Mouse (Mus musculus): ENCODE measurements around the gene Tnfrsf1b. TPM values are rescaled to one million over a fixed set of nuclear protein-coding genes. Genes with fewer than 3 reads are reported as not detected.

The Tnfrsf1b gene
- total and polyA plus RNA-seq, 3 experiments: 11.4 to 21.6 (median 14.9) TPM

DNA sequence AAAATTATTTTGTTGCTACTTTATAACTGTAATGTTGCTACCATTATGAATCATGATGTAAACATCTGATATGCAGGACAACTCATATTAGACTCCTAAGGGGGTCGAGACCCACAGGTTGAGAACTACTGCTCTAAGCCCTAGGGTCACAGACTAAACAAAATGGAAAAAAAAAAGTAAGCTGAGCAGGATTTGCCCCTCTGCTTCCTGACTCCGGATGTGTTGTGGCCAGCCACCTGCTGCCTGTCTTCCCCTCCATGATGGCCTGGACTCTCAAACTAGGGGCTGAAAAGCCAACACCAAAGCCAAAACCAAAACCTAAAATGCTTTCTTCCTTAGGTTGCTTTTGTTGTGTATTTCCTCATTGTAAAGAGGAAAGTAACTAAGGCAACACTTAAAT lies 35.6 kb downstream of the Tnfrsf1b start:
- no peak overlapping the region for H3K9ac ChIP-seq (ENCODE audit: insufficient read depth, low read depth)

GRCm38 (mm10) chr4:145210564-145210963 lies 36.1 kb downstream of the Tnfrsf1b start:
- DNase-seq (ENCODE audit: extremely low read depth): no peak
- H3K4me2 ChIP-seq (ENCODE audit: insufficient read depth, low read depth, poor library complexity, severe bottlenecking): no peak overlapping the region
- TF ChIP-seq POLR2A (IDR thresholded peaks at IDR 0.05; ENCODE audit: low read depth, low read length) (no peak), MAX (IDR thresholded peaks at IDR 0.05; ENCODE audit: low read length) (no peak), ZNF384 (IDR thresholded peaks at IDR 0.05; ENCODE audit: low read depth, low read length) (peak; percentile 20; the same call in 1 of the 2 replicates), MAZ (IDR thresholded peaks at IDR 0.05; ENCODE audit: low read depth, low read length) (no peak), MYC (IDR thresholded peaks at IDR 0.05; ENCODE audit: low read depth, low read length) (no peak), SMC3 (IDR thresholded peaks at IDR 0.05; ENCODE audit: low read depth, low read length) (no peak)
- in situ Hi-C loops (cut with MboI; ENCODE audit: low pct_ligation_motif_present, low pct_unique_long_range_greater_than_20kb, low sequenced_read_pairs): no loop called here
- no peaks in the 10 kb centered on the region for H3K79me2 ChIP-seq (replicated peaks; ENCODE audit: control insufficient read depth, extremely low read depth, insufficient read depth, poor library complexity, severe bottlenecking)
- H3K9ac ChIP-seq (ENCODE audit: insufficient read depth, low read depth): no peak overlapping the region
- H3K9me3 ChIP-seq (replicated peaks; ENCODE audit: low read length): no peaks in the 10 kb centered on the region
- no peaks in the 10 kb centered on the region for H3K27me3 ChIP-seq (replicated peaks)
- peaks cover 0 to 28% of the 10 kb centered on the region in 2 experiments; a peak in 3 of 4 replicates for H3K4me1 ChIP-seq (ENCODE audit: control insufficient read depth in 1 of 2, insufficient read depth in 2 of 2)
- dilution Hi-C loops (cut with MboI; ENCODE audit: extremely low pct_ligation_motif_present, extremely low pct_unique_long_range_greater_than_20kb, low sequenced_read_pairs): no loop called here
- H3K27ac ChIP-seq (ENCODE audit: insufficient read depth, low read depth): no peak overlapping the region
- no peak overlapping the region for H3K4me3 ChIP-seq (replicated peaks in 1 of 3; ENCODE audit: low read depth in 2 of 3, low read length in 2 of 3, poor library complexity in 1 of 3)
- H3K36me3 ChIP-seq (replicated peaks in 1 of 2; ENCODE audit: control insufficient read depth in 1 of 2, insufficient read depth in 1 of 2, low read length in 1 of 2): peaks cover 20 to 26% of the 10 kb centered on the region in 2 experiments

More for the DNA sequence above, 35.6 kb downstream of the Tnfrsf1b start:
- in situ Hi-C loops (cut with MboI; ENCODE audit: low pct_ligation_motif_present, low pct_unique_long_range_greater_than_20kb, low sequenced_read_pairs) (no loop called here), dilution Hi-C loops (cut with MboI; ENCODE audit: extremely low pct_ligation_motif_present, extremely low pct_unique_long_range_greater_than_20kb, low sequenced_read_pairs) (no loop called here)
- H3K79me2 ChIP-seq (replicated peaks; ENCODE audit: control insufficient read depth, extremely low read depth, insufficient read depth, poor library complexity, severe bottlenecking): no peaks in the 10 kb centered on the region
- H3K4me2 ChIP-seq (ENCODE audit: insufficient read depth, low read depth, poor library complexity, severe bottlenecking): no peak overlapping the region
- no peaks in the 10 kb centered on the region for H3K9me3 ChIP-seq (replicated peaks; ENCODE audit: low read length)
- TF ChIP-seq GABPA (IDR thresholded peaks at IDR 0.05; ENCODE audit: insufficient replicate concordance, low read depth, low read length) (no peak), IRF4 (IDR thresholded peaks at IDR 0.05; ENCODE audit: low read depth, low read length) (0 out of 2 replicates have a peak, but pooled peaks have one; percentile 11), MAZ (IDR thresholded peaks at IDR 0.05; ENCODE audit: low read depth, low read length) (no peak), TCF12 (IDR thresholded peaks at IDR 0.05; ENCODE audit: low read depth, low read length) (peak; percentile 54; the same call in 1 of the 2 replicates), CTCF (conservative IDR thresholded peaks at IDR 0.05 in 1 of 2, IDR thresholded peaks at IDR 0.05 in 1 of 2; ENCODE audit: low read depth in 2 of 2, low read length in 2 of 2) (no peak), PAX5 (IDR thresholded peaks at IDR 0.05; ENCODE audit: low read length) (no peak), RAD21 (IDR thresholded peaks at IDR 0.05; ENCODE audit: low read depth, low read length) (no peak), MYC (IDR thresholded peaks at IDR 0.05; ENCODE audit: low read depth, low read length) (no peak), USF2 (conservative IDR thresholded peaks at IDR 0.05; ENCODE audit: low read depth, low read length) (no peak), MXI1 (IDR thresholded peaks at IDR 0.05; ENCODE audit: low read depth, low read length) (no peak), TBP (conservative IDR thresholded peaks at IDR 0.05; ENCODE audit: low read depth, low read length) (no peak), CHD1 (IDR thresholded peaks at IDR 0.05; ENCODE audit: low read depth, low read length) (no peak), EP300 (IDR thresholded peaks at IDR 0.05; ENCODE audit: low read length) (peak; percentile 70), ZNF384 (IDR thresholded peaks at IDR 0.05; ENCODE audit: low read depth, low read length) (peak; percentile 82), ZMIZ1 (IDR thresholded peaks at IDR 0.05; ENCODE audit: low read depth, low read length) (no peak), POLR2A (IDR thresholded peaks at IDR 0.05; ENCODE audit: low read depth, low read length) (no peak), CHD2 (IDR thresholded peaks at IDR 0.05; ENCODE audit: low read length) (peak; percentile 51), POLR2AphosphoS2 (IDR thresholded peaks at IDR 0.05; ENCODE audit: low read depth, low read length) (no peak), SMC3 (IDR thresholded peaks at IDR 0.05; ENCODE audit: low read depth, low read length) (no peak), USF1 (IDR thresholded peaks at IDR 0.05; ENCODE audit: low read depth, low read length) (no peak), HCFC1 (IDR thresholded peaks at IDR 0.05; ENCODE audit: low read depth, low read length) (no peak), UBTF (IDR thresholded peaks at IDR 0.05; ENCODE audit: low read depth, low read length) (no peak), RCOR1 (conservative IDR thresholded peaks at IDR 0.05; ENCODE audit: low read depth, low read length) (no peak), KAT2A (IDR thresholded peaks at IDR 0.05; ENCODE audit: insufficient replicate concordance, low read length) (no peak), SIN3A (IDR thresholded peaks at IDR 0.05; ENCODE audit: low read length) (0 out of 2 replicates have a peak, but pooled peaks have one; percentile 30), MAFK (IDR thresholded peaks at IDR 0.05; ENCODE audit: insufficient replicate concordance, low read length) (no peak), NRF1 (IDR thresholded peaks at IDR 0.05; ENCODE audit: low read depth, low read length) (no peak), ZC3H11A (IDR thresholded peaks at IDR 0.05; ENCODE audit: low read depth, low read length) (no peak), ZKSCAN1 (IDR thresholded peaks at IDR 0.05; ENCODE audit: borderline replicate concordance, low read depth, low read length) (no peak), JUND (conservative IDR thresholded peaks at IDR 0.05; ENCODE audit: low read depth, low read length) (no peak), MAX (IDR thresholded peaks at IDR 0.05; ENCODE audit: low read length) (no peak)
- peaks cover 25 to 31% of the 10 kb centered on the region in 2 experiments for H3K36me3 ChIP-seq (replicated peaks in 1 of 2; ENCODE audit: control insufficient read depth in 1 of 2, insufficient read depth in 1 of 2, low read length in 1 of 2)
- H3K27ac ChIP-seq (ENCODE audit: insufficient read depth, low read depth): no peak overlapping the region
- H3K4me3 ChIP-seq (replicated peaks in 1 of 3; ENCODE audit: low read depth in 2 of 3, low read length in 2 of 3, poor library complexity in 1 of 3): no peak overlapping the region
- H3K27me3 ChIP-seq (replicated peaks): no peaks in the 10 kb centered on the region
- H3K4me1 ChIP-seq (ENCODE audit: control insufficient read depth in 1 of 2, insufficient read depth in 2 of 2): peaks cover 0 to 29% of the 10 kb centered on the region in 2 experiments; a peak in 3 of 4 replicates
- no peak for DNase-seq (ENCODE audit: extremely low read depth)
